7 mouse cellular contexts compared by ENCODE assay signal in genomic region chr1:97018978-97019377, GRCm38 (mm10).
DNase-seq lines count a peak whose midpoint lies in the region; ATAC-seq lines count a peak whose summit lies in the region.

No protein-coding gene starts in this region.

- no peak overlapping the region for H3K4me2 ChIP-seq in limb, embryonic 11.5 days (ENCODE audit: low read depth, severe bottlenecking)

- H3K9ac ChIP-seq in limb, embryonic 11.5 days (ENCODE audit: low read length) = no peak overlapping the region

- no peaks in the 10 kb centered on the region for H3K4me1 ChIP-seq in limb, embryonic 11.5 days (ENCODE audit: control insufficient read depth, insufficient read depth, low read length)
- no peaks in the 10 kb centered on the region for H3K4me1 ChIP-seq in limb, embryonic 10.5 days

- no peaks in the 10 kb centered on the region for H3K27me3 ChIP-seq in limb, embryonic 11.5 days (ENCODE audit: control insufficient read depth, insufficient read depth, low read length)
- H3K27me3 ChIP-seq in limb, embryonic 10.5 days (ENCODE audit: low read depth, poor library complexity, severe bottlenecking) = no peaks in the 10 kb centered on the region

- peak; percentile 50 for DNase-seq in limb, embryonic 11.5 days (ENCODE audit: low spot score)
- no peak for DNase-seq in limb, embryonic 10.5 days (ENCODE audit: low spot score)
- DNase-seq in R1 (ENCODE audit: low read depth, low spot score) = peak; percentile 58
- DNase-seq in embryo, embryonic 10.5 days (ENCODE audit: low spot score) = peak; percentile 77
- peak; percentile 37 to 87 for DNase-seq in layer of hippocampus, adult 18-20 months (ENCODE audit: low spot score in 2 of 2)
- DNase-seq in lung, postnatal 36 days = peak; percentile 75
- DNase-seq in MN1 (ENCODE audit: low spot score) = no peak

- H3K9me3 ChIP-seq in limb, embryonic 11.5 days (ENCODE audit: control insufficient read depth, low read length) = no peaks in the 10 kb centered on the region
- no peaks in the 10 kb centered on the region for H3K9me3 ChIP-seq in limb, embryonic 10.5 days (replicated peaks)

- H3K27ac ChIP-seq in limb, embryonic 11.5 days (replicated peaks; ENCODE audit: low read depth, low read length) = no peak overlapping the region
- no peak overlapping the region for H3K27ac ChIP-seq in limb, embryonic 10.5 days

- no peaks in the 10 kb centered on the region for H3K36me3 ChIP-seq in limb, embryonic 11.5 days (ENCODE audit: control insufficient read depth, insufficient read depth, low read length)
- no peaks in the 10 kb centered on the region for H3K36me3 ChIP-seq in limb, embryonic 10.5 days

- H3K4me3 ChIP-seq in limb, embryonic 11.5 days (ENCODE audit: low read depth, low read length) = no peak overlapping the region
- no peak overlapping the region for H3K4me3 ChIP-seq in limb, embryonic 10.5 days

- ATAC-seq in limb, embryonic 11.5 days (ENCODE audit: insufficient number of reproducible peaks, low FRiP score, low TSS enrichment, low read depth) = no peak

Comparison
In these comparisons a context has a peak if more than half of its experiments do, and no peak if none do; other contexts are left out.
1. DNase-seq: peak in limb, embryonic 11.5 days (single experiment), R1 (single experiment), embryo, embryonic 10.5 days (single experiment), layer of hippocampus, adult 18-20 months (2 of 2) and lung, postnatal 36 days (single experiment); none in limb, embryonic 10.5 days (single experiment) and MN1 (single experiment).